Mouse (Mus musculus): ENCODE data around the gene Sorcs1.

DNA sequence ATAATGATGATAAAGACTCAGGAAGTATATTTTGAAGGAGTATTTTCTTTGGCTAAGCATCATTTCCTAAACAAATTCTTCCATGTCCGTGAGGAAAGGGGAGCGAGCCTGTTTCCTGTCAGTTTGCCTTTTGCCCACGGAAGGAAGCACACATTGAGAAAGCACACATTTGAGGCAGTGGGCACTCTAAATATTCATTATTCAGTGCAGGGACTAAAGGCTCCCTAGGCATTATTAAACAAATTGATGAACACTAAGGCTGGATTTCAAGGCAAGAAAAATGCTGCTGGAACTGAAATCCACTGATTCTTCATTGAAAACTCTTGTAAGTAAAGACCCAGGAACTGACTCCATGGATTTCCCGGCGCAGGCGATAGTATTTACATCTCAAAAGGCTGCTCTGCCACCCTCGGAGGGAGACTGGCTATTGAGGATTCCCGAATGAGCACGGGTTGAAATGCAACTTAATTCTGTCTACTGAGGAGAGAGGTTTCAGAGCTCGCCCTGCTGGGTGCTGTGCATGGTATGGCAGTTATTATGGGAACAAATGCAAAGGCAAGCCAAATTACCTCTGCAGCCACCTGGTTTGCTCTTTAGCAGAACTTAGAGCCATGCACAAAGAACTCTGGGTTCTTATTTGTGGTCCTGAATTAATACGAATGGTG is 238.1 kb downstream of the Sorcs1 start:
- TF ChIP-seq FLI1 (IDR thresholded peaks at IDR 0.05; ENCODE audit: low read length): no peak
- TF ChIP-seq GATA1 (IDR thresholded peaks at IDR 0.05; ENCODE audit: borderline replicate concordance, low read length): no peak
